Mouse (Mus musculus) kidney, embryonic 14.5 days (tissue): ENCODE results near the gene Skor1. TPM values are rescaled to one million over a fixed set of nuclear protein-coding genes. Genes with fewer than 3 reads are reported as not detected.

Experiments used
- ATAC-seq: fragments of 200-750 bp; cut with Nextera tagmentation; 2 replicates; pipeline ENCODE4 v1.8.0; 2017; ENCODE audit warnings: moderate number of reproducible peaks, mild to moderate bottlenecking, moderate TSS enrichment, moderate library complexity; ENCODE audit not compliant: low FRiP score, low TSS enrichment
- H3K27ac ChIP-seq: fragments of 300-500 bp; sonication (generic); 2 replicates; pipeline ENCODE4 v1.5.1; 2014; ENCODE audit warnings: low read depth, mild to moderate bottlenecking, low read length, moderate library complexity, mixed read lengths
- H3K27me3 ChIP-seq: fragments of 300-500 bp; sonication (generic); 2 replicates; pipeline ENCODE4 v1.6.1; 2014; ENCODE audit warnings: mild to moderate bottlenecking, low read length; ENCODE audit not compliant: control insufficient read depth, insufficient read depth
- H3K36me3 ChIP-seq: fragments of 300-500 bp; sonication (generic); 2 replicates; pipeline ENCODE4 v1.6.1; 2014; ENCODE audit warnings: low read length, mixed read lengths; ENCODE audit not compliant: control insufficient read depth, insufficient read depth
- H3K4me1 ChIP-seq: fragments of 300-500 bp; sonication (generic); 2 replicates; pipeline ENCODE4 v1.6.1; 2014; ENCODE audit warnings: low read length, mixed read lengths; ENCODE audit not compliant: control insufficient read depth, insufficient read depth
- H3K4me2 ChIP-seq: fragments of 300-500 bp; sonication (generic); replicated peaks from 2 replicates; pipeline ENCODE4 v1.6.1; 2014; ENCODE audit warnings: low read depth, mild to moderate bottlenecking, low read length
- H3K4me3 ChIP-seq: fragments of 300-500 bp; sonication (generic); 2 replicates; pipeline ENCODE4 v1.5.1; 2014; ENCODE audit warnings: mild to moderate bottlenecking, low read length
- H3K9ac ChIP-seq: fragments of 300-500 bp; sonication (generic); 2 replicates; pipeline ENCODE4 v1.6.1; 2014; ENCODE audit warnings: low read depth, mild to moderate bottlenecking, low read length, moderate library complexity
- H3K9me3 ChIP-seq: fragments of 300-500 bp; sonication (generic); 2 replicates; pipeline ENCODE4 v1.6.1; 2016; ENCODE audit warnings: low read length; ENCODE audit not compliant: control insufficient read depth
- WGBS: fragments of 180-500 bp; shearing (Covaris S2); extraction: QIAGEN DNeasy Blood & Tissue Kit; methylation state at CpG from one replicate; pipeline ENCODE4 v1.1.7; 2014; 5-methylcytosine and 5-hydroxymethylcytosine counted together
- polyA plus RNA-seq: library from polyadenylated mRNA; unstranded; fragments of >200 nt; fragmentation: Nextera tagmentation; extraction: Ambion mirVana; gene quantifications from 2 replicates; pipeline ENCODE4 v1.2.1, GENCODE M21; 2014

Gene Skor1
- polyA plus RNA-seq, 1 experiment from 2014 or later, result not detected

DNA sequence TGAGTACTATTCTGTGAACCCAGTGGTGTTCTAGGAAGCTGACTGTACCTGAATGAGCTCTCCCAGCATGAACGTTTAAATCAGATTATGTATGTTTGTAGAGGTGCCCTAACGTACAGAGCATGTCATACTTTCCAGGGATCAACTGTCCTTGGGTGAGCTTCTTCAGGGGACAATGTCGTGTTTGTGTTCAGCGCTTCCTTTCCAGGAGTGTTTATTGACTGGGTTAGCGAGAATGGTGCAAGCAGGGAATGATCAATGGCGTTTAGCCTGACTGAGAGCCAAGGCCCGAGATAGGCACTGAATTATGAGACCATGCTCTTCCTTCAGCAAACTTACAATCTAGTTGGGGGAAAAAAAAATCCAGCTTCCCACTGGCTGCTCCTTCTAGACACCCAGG, 35.1 kb upstream of the Skor1 start:
- Histone ChIP-seq H3K9me3 (no peaks in the 10 kb centered on the region), H3K4me2 (no peak overlapping the region), H3K27me3 (no peaks in the 10 kb centered on the region), H3K27ac (no peak overlapping the region), H3K36me3 (no peaks in the 10 kb centered on the region; the same call in 1 of the 2 replicates), H3K9ac (no peak overlapping the region), H3K4me3 (no peak overlapping the region), H3K4me1 (peaks cover 7% of the 10 kb centered on the region)
- ATAC-seq, result no peak
- 67% methylated on average over 7 of the region's 7 CpGs for WGBS

DNA sequence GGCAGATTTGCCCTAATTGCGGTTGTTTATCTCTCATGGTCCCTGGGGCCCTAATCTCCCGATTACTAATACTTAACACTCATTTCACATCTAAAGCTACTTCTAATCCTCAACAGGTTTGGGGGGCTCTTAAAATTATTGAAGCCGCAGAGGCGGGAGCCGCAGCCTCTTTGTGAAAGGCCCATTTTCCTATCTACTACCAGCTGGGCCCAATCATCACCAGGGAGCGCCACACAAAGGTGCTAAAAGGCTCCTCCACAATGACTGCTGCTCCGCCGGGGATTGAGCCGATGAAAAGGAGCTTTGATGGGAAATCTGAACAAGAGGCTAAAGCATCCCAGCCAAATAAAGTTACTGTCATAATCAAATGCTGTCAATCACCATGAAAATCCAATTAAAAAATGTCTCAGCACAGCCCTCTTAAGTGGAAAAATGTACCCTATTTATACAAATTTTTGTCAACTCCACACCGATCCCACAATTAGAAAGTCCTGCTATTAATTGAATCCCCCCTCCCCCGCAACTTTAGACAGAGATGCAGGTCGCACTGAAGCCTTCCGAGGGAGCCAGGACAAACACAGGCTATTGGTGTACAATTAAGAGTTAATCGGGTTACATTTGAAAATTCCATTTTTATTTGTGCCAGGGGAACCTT, 33.7 kb upstream of the Skor1 start:
- peaks cover 4% of the 10 kb centered on the region for H3K4me1 ChIP-seq
- no peak overlapping the region for H3K4me2 ChIP-seq
- no peak overlapping the region for H3K27ac ChIP-seq
- ATAC-seq, result no peak
- no peaks in the 10 kb centered on the region; the same call in 1 of the 2 replicates for H3K36me3 ChIP-seq
- no peaks in the 10 kb centered on the region for H3K9me3 ChIP-seq
- 47% methylated on average over 14 of the region's 14 CpGs for WGBS
- H3K9ac ChIP-seq, result no peak overlapping the region
- no peak overlapping the region for H3K4me3 ChIP-seq
- no peaks in the 10 kb centered on the region for H3K27me3 ChIP-seq

DNA sequence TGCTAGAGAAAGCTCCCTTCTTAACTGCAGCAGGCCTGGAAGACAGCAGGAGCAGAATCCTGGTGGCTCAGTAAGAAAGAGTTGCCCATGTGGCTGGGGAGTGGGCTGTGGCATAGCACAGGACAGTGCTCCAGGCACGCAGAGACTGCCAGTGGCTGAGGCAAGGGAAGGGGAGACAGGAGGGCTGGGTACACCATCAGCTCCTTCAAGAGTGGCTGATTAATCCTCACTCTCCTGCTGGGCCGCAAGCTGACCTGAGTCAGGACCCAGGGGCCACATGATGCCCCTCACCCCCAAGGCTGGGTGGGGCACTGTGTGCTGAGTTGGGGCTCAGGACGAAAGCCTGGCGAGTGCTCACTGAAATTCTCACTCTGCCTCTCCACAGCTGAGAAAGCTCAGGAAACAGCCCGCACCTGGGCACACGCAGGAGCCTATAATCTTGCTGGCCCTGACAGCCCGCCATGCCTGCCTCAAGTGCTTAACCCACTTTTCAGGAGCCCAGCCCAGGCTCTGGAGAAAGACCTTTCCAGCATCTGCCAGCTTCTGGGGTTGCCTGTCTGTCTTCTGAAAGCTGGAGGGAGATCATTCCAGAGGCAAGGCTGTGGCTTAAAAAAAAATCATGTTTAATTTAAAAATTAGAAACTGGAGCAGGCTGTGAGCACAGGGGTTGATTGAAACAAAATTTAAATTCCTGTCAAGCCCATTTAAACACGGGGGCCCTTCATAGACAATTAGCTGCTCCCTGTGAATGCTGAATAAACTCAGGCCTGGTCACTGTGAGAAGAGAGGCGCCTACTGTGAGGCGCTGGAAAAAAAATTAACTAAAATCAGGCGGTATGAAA, 32.8 kb upstream of the Skor1 start:
- H3K27ac ChIP-seq, result no peak overlapping the region
- H3K4me2 ChIP-seq, result no peak overlapping the region
- no peak overlapping the region for H3K9ac ChIP-seq
- no peaks in the 10 kb centered on the region; the same call in 1 of the 2 replicates for H3K36me3 ChIP-seq
- ATAC-seq, result no peak; the same call in 1 of the 2 replicates
- no peaks in the 10 kb centered on the region for H3K4me1 ChIP-seq
- WGBS, result 73% methylated on average over 11 of the region's 11 CpGs
- H3K4me3 ChIP-seq, result no peak overlapping the region
- H3K27me3 ChIP-seq, result no peaks in the 10 kb centered on the region
- H3K9me3 ChIP-seq, result no peaks in the 10 kb centered on the region

DNA sequence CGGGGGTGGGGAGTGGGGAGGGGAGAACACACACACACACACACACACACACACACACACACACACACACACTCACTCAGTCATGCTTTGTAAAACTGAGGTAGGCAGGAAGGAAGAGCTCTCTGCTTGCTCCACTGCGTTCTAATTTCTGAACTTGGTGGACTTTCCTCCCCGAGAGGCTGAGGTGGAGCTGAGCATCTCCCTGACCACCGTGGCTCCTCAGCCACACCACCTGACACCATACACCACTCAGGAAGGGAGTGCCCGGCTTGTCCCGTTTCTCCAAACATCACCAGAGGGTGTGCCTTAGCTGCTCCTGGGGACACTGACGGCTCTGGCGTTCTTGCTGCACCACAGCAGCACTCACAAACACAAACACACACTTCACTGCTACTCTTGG, 29.5 kb upstream of the Skor1 start:
- H3K27me3 ChIP-seq, result no peaks in the 10 kb centered on the region
- WGBS, result 62% methylated on average over 8 of the region's 8 CpGs
- no peak for ATAC-seq
- no peak overlapping the region for H3K4me3 ChIP-seq
- no peaks in the 10 kb centered on the region for H3K9me3 ChIP-seq
- no peaks in the 10 kb centered on the region for H3K4me1 ChIP-seq
- H3K9ac ChIP-seq, result no peak overlapping the region
- H3K36me3 ChIP-seq, result no peaks in the 10 kb centered on the region
- H3K4me2 ChIP-seq, result no peak overlapping the region
- H3K27ac ChIP-seq, result no peak overlapping the region

DNA sequence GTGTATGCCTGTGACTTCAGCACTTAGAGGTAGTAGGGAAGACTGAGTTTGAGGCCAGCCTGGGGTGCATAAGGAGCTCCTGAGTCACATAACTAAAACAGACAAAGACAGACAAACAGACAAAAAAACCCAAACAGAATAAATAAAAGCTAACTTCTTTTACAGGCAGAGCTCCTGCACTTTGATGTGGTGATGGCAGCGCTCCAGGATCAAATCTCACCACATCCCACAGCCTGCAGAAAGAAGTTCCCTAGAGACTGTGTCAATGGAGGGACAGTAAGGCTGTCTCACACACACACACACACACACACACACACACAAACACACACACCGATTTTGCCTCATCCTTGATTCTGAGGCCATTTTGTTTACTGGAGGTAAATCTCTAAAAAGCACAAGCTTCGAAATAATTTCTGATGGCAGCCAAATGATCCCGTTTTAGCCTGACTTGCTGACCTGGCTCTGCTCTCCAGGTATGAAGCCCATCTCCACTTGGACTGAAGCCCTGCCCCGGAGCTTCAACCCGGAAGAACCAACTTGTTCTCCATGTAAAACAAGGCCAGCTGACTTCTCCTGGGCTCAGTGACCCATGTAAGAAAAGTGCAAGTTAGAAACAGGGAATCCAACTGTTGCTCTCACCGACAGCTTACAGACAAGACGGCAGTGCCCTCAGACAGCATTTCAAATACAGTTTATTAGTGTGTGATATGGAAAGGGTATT, 25.4 kb upstream of the Skor1 start:
- H3K4me3 ChIP-seq, result no peak overlapping the region
- no peak overlapping the region for H3K27ac ChIP-seq
- no peaks in the 10 kb centered on the region for H3K36me3 ChIP-seq
- no peaks in the 10 kb centered on the region for H3K9me3 ChIP-seq
- no peaks in the 10 kb centered on the region for H3K4me1 ChIP-seq
- no peaks in the 10 kb centered on the region for H3K27me3 ChIP-seq
- no peak overlapping the region for H3K4me2 ChIP-seq
- ATAC-seq, result no peak
- no peak overlapping the region for H3K9ac ChIP-seq
- WGBS, result 69% methylated on average over 8 of the region's 8 CpGs

DNA sequence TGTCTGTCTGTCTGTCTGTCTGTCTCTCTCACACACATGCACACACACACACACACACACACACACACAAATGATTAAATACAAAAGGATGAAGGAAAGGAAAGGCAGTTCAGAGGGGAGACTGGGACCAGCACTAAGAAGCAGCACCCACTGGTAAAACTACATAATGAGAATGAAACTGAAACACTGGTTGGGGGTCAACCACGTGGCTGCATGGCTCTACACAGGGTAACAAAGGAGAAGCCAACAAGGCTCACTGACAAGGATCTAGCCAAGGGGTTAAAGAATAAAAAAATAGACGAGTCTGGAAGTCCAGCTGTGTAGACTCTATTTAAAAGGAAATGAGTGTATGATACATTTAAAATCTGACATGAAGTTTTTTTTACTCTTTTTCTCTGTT, 23.2 kb upstream of the Skor1 start:
- WGBS, result 46% methylated on average over 2 of the region's 2 CpGs
- Histone ChIP-seq H3K4me1 (no peaks in the 10 kb centered on the region), H3K27me3 (no peaks in the 10 kb centered on the region), H3K27ac (no peak overlapping the region), H3K9ac (no peak overlapping the region), H3K36me3 (no peaks in the 10 kb centered on the region), H3K4me3 (no peak overlapping the region), H3K4me2 (no peak overlapping the region), H3K9me3 (no peaks in the 10 kb centered on the region)
- no peak for ATAC-seq

DNA sequence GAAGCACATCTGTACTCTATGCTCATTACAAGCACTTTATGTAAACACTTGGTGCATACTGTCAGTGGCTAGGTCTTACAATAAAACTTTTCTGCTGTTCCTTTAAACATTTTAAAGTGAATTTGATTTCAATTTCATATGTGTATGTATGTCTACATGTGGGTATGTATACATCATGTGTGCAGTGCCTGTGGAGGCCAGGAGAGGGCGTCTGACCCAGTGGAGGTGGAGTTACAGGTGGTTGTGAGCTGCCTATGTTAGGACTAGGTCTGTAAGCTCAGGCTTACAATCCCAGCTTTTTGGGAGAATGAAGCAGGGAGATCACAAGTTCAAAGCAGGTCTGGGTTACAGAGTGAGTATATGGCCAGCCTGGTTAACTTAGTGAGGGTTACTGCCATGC, 20.4 kb upstream of the Skor1 start:
- H3K9ac ChIP-seq, result no peak overlapping the region
- no peak overlapping the region for H3K27ac ChIP-seq
- no peaks in the 10 kb centered on the region for H3K36me3 ChIP-seq
- H3K27me3 ChIP-seq, result no peaks in the 10 kb centered on the region
- no peaks in the 10 kb centered on the region for H3K9me3 ChIP-seq
- H3K4me1 ChIP-seq, result no peaks in the 10 kb centered on the region
- 91% methylated on average over 1 of the region's 1 CpGs for WGBS
- ATAC-seq, result no peak
- H3K4me3 ChIP-seq, result no peak overlapping the region
- H3K4me2 ChIP-seq, result no peak overlapping the region

DNA sequence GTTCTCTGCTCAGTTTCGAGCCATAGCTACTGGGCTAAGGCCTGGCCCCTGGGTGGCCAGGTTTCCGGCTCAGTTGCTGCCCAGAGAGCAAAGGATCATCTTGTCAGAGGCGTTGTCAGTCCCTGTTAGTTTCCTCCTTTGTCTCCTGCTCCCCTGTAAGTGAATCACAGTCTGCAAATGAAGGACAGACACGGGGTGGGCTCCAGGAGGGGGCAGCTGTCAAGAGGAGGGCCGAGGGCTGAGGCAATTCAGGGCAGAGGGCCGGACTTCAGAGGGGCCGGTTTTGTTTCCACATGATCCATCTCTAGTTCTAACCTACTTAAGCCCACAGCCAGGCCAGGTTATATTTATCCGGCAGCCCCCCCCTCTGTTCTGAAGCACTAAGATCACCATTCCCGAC, 16.3 kb upstream of the Skor1 start:
- WGBS, result 43% methylated on average over 9 of the region's 9 CpGs
- H3K9ac ChIP-seq, result no peak overlapping the region
- ATAC-seq, result no peak
- H3K4me3 ChIP-seq, result no peak overlapping the region
- H3K9me3 ChIP-seq, result no peaks in the 10 kb centered on the region
- no peak overlapping the region for H3K27ac ChIP-seq
- H3K36me3 ChIP-seq, result no peaks in the 10 kb centered on the region
- H3K27me3 ChIP-seq, result no peaks in the 10 kb centered on the region
- no peak overlapping the region for H3K4me2 ChIP-seq
- no peaks in the 10 kb centered on the region for H3K4me1 ChIP-seq

DNA sequence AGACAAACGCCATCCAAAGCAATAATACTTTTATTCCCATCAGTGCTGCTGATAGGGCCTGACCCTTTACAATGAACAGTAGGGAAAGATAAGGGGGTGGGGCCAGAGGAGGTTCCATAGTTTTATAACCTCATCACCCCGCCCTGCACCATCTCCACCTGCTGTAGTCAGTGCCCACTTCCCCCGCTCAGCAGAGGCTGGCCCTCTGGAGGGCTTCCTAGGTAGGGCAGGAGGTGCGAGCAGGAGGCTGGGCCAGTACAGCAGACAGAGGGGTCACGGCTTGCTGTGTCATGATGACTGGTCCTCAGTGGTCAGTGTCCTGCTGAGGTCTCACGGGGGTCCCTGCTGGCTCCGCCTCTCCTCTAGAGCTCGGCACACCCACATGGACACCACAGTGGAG, 15.0 kb upstream of the Skor1 start:
- Histone ChIP-seq H3K4me1 (no peaks in the 10 kb centered on the region), H3K9me3 (no peaks in the 10 kb centered on the region), H3K36me3 (no peaks in the 10 kb centered on the region), H3K4me3 (no peak overlapping the region), H3K9ac (no peak overlapping the region), H3K4me2 (no peak overlapping the region), H3K27ac (no peak overlapping the region), H3K27me3 (no peaks in the 10 kb centered on the region)
- 74% methylated on average over 8 of the region's 8 CpGs for WGBS
- ATAC-seq, result no peak
